Mouse (Mus musculus) hindbrain, embryonic 11.5 days (tissue): ENCODE results near the gene Nek10. TPM values are rescaled to one million over a fixed set of nuclear protein-coding genes. Genes with fewer than 3 reads are reported as not detected.

Experiments
- ATAC-seq: fragments of 200-750 bp; cut with Nextera tagmentation; 2 replicates; pipeline ENCODE4 v1.8.0; 2017; ENCODE audit warnings: mild to moderate bottlenecking, moderate TSS enrichment, moderate library complexity; ENCODE audit not compliant: low FRiP score
- DNase-seq: peaks from one replicate; pipeline ENCODE4 v3.0.0-alpha.2; 2015; ENCODE audit warnings: low spot score
- H3K27ac ChIP-seq: fragments of 300-500 bp; sonication (generic); 2 replicates; pipeline ENCODE4 v1.5.1; 2014; ENCODE audit warnings: mild to moderate bottlenecking, low read depth, low read length
- H3K27me3 ChIP-seq: fragments of 300-500 bp; sonication (generic); 2 replicates; pipeline ENCODE4 v1.6.1; 2014; ENCODE audit warnings: mild to moderate bottlenecking, low read length, moderate library complexity, mixed read lengths; ENCODE audit not compliant: control insufficient read depth, insufficient read depth
- H3K36me3 ChIP-seq: fragments of 300-500 bp; sonication (generic); 2 replicates; pipeline ENCODE4 v1.6.1; 2014; ENCODE audit warnings: mild to moderate bottlenecking, low read length, moderate library complexity, mixed read lengths; ENCODE audit not compliant: control insufficient read depth, insufficient read depth
- H3K4me1 ChIP-seq: fragments of 300-500 bp; sonication (generic); replicated peaks from 2 replicates; pipeline ENCODE4 v1.6.1; 2014; ENCODE audit warnings: low read length, mixed read lengths; ENCODE audit not compliant: control insufficient read depth, insufficient read depth
- H3K4me2 ChIP-seq: fragments of 300-500 bp; sonication (generic); replicated peaks from 2 replicates; pipeline ENCODE4 v1.6.1; 2014; ENCODE audit warnings: mild to moderate bottlenecking, low read depth, low read length
- H3K4me3 ChIP-seq: fragments of 300-500 bp; sonication (generic); 2 replicates; pipeline ENCODE4 v1.5.1; 2014; ENCODE audit warnings: low read depth, low read length
- H3K9ac ChIP-seq: fragments of 300-500 bp; sonication (generic); 2 replicates; pipeline ENCODE4 v1.6.1; 2014; ENCODE audit warnings: low read depth, low read length
- H3K9me3 ChIP-seq: fragments of 300-500 bp; sonication (generic); 2 replicates; pipeline ENCODE4 v1.6.1; 2016; ENCODE audit warnings: low read length; ENCODE audit not compliant: control insufficient read depth
- WGBS: fragments of 180-500 bp; shearing (Covaris S2); extraction: QIAGEN DNeasy Blood & Tissue Kit; methylation state at CpG from one replicate; pipeline ENCODE4 v1.1.7; 2014; 5-methylcytosine and 5-hydroxymethylcytosine counted together
- polyA plus RNA-seq: library from polyadenylated mRNA; unstranded; fragments of >200 nt; fragmentation: Nextera tagmentation; extraction: Ambion mirVana; gene quantifications from 2 replicates; pipeline ENCODE4 v1.2.1, GENCODE M21; 2014

The Nek10 gene
- polyA plus RNA-seq, 1 experiment from 2014 or later: 0.19 TPM

GRCm38 (mm10) chr14:14804518-14805212, 1.4 kb downstream of the Nek10 start:
- Histone ChIP-seq H3K4me1 (no peaks in the 10 kb centered on the region), H3K27ac (no peak overlapping the region), H3K9me3 (no peaks in the 10 kb centered on the region), H3K27me3 (no peaks in the 10 kb centered on the region), H3K9ac (no peak overlapping the region), H3K4me3 (no peak overlapping the region), H3K36me3 (peaks cover 4% of the 10 kb centered on the region; the same call in 1 of the 2 replicates), H3K4me2 (no peak overlapping the region)
- 67% methylated on average over 5 of the region's 5 CpGs for WGBS
- ATAC-seq (0 out of 2 replicates have a peak, but pooled peaks have one; percentile 46), DNase-seq (no peak)

GRCm38 (mm10) chr14:14832520-14833240, 29.5 kb downstream of the Nek10 start:
- 82% methylated on average over 12 of the region's 12 CpGs for WGBS
- Histone ChIP-seq H3K4me1 (no peaks in the 10 kb centered on the region), H3K4me2 (no peak overlapping the region), H3K27ac (no peak overlapping the region), H3K36me3 (no peaks in the 10 kb centered on the region), H3K4me3 (no peak overlapping the region), H3K9me3 (no peaks in the 10 kb centered on the region), H3K9ac (no peak overlapping the region), H3K27me3 (no peaks in the 10 kb centered on the region)
- ATAC-seq: no peak
- DNase-seq: no peak

- H3K4me1 ChIP-seq: no peaks in the 10 kb centered on the region
- WGBS: 74% methylated on average over 1 of the region's 1 CpGs
- no peak overlapping the region for H3K9ac ChIP-seq
- DNase-seq (no peak), ATAC-seq (no peak)
- H3K36me3 ChIP-seq: no peaks in the 10 kb centered on the region
- no peak overlapping the region for H3K27ac ChIP-seq
- no peaks in the 10 kb centered on the region for H3K9me3 ChIP-seq
- H3K4me2 ChIP-seq: no peak overlapping the region
- H3K27me3 ChIP-seq: no peaks in the 10 kb centered on the region
- H3K4me3 ChIP-seq: no peak overlapping the region
Observed at GRCm38 (mm10) chr14:14833498-14833897, 30.3 kb downstream of the Nek10 start.

GRCm38 (mm10) chr14:14834266-14834665, 31.1 kb downstream of the Nek10 start:
- Histone ChIP-seq H3K27ac (no peak overlapping the region), H3K27me3 (no peaks in the 10 kb centered on the region), H3K4me2 (no peak overlapping the region), H3K36me3 (no peaks in the 10 kb centered on the region), H3K9me3 (no peaks in the 10 kb centered on the region), H3K4me3 (no peak overlapping the region), H3K9ac (no peak overlapping the region), H3K4me1 (no peaks in the 10 kb centered on the region)
- ATAC-seq: no peak
- DNase-seq: no peak
- WGBS: 84% methylated on average over 2 of the region's 2 CpGs

- WGBS: 88% methylated on average over 4 of the region's 4 CpGs
- H3K4me2 ChIP-seq: no peak overlapping the region
- no peak overlapping the region for H3K27ac ChIP-seq
- no peaks in the 10 kb centered on the region for H3K27me3 ChIP-seq
- no peak for DNase-seq
- no peak overlapping the region for H3K9ac ChIP-seq
- H3K36me3 ChIP-seq: no peaks in the 10 kb centered on the region
- no peaks in the 10 kb centered on the region for H3K9me3 ChIP-seq
- no peaks in the 10 kb centered on the region for H3K4me1 ChIP-seq
- no peak overlapping the region for H3K4me3 ChIP-seq
- no peak for ATAC-seq
Observed at GRCm38 (mm10) chr14:14837627-14838026, 34.4 kb downstream of the Nek10 start.

- DNase-seq: no peak
- no peak overlapping the region for H3K4me2 ChIP-seq
- no peak for ATAC-seq
- no peak overlapping the region for H3K4me3 ChIP-seq
- no peaks in the 10 kb centered on the region for H3K27me3 ChIP-seq
- no peaks in the 10 kb centered on the region for H3K9me3 ChIP-seq
- H3K4me1 ChIP-seq: no peaks in the 10 kb centered on the region
- H3K36me3 ChIP-seq: no peaks in the 10 kb centered on the region
- no peak overlapping the region for H3K27ac ChIP-seq
- no peak overlapping the region for H3K9ac ChIP-seq
- WGBS: 61% methylated on average over 1 of the region's 1 CpGs
Observed at GRCm38 (mm10) chr14:14838109-14838508, 34.9 kb downstream of the Nek10 start.

- H3K27ac ChIP-seq: no peak overlapping the region
- H3K4me2 ChIP-seq: no peak overlapping the region
- H3K9me3 ChIP-seq: no peaks in the 10 kb centered on the region
- 83% methylated on average over 8 of the region's 8 CpGs for WGBS
- no peak overlapping the region for H3K9ac ChIP-seq
- H3K4me3 ChIP-seq: no peak overlapping the region
- DNase-seq (no peak), ATAC-seq (no peak)
- no peaks in the 10 kb centered on the region for H3K4me1 ChIP-seq
- H3K27me3 ChIP-seq: no peaks in the 10 kb centered on the region
- no peaks in the 10 kb centered on the region for H3K36me3 ChIP-seq
Observed at GRCm38 (mm10) chr14:14842734-14843530, 39.7 kb downstream of the Nek10 start.

- no peak overlapping the region for H3K27ac ChIP-seq
- 58% methylated on average over 3 of the region's 3 CpGs for WGBS
- H3K4me1 ChIP-seq: no peaks in the 10 kb centered on the region
- DNase-seq: no peak
- no peak overlapping the region for H3K4me2 ChIP-seq
- H3K27me3 ChIP-seq: no peaks in the 10 kb centered on the region
- no peak overlapping the region for H3K4me3 ChIP-seq
- no peaks in the 10 kb centered on the region for H3K36me3 ChIP-seq
- H3K9ac ChIP-seq: no peak overlapping the region
- no peak for ATAC-seq
- no peaks in the 10 kb centered on the region for H3K9me3 ChIP-seq
Observed at GRCm38 (mm10) chr14:14852838-14853237, 49.6 kb downstream of the Nek10 start.
